Mouse (Mus musculus) lung, adult 2 months (tissue): Measurements from ENCODE around the gene Gse1. TPM values are rescaled to one million over a fixed set of nuclear protein-coding genes. Genes with fewer than 3 reads are reported as not detected.

ENCODE experiments used
- DNase-seq: peaks from one replicate; pipeline ENCODE4 v3.0.0; 2022
- H3K4me1 ChIP-seq: fragments of 200-500 bp; 2 replicates; pipeline ENCODE4 v1.6.1; 2011; ENCODE audit warnings: low read length; ENCODE audit not compliant: control insufficient read depth, insufficient read depth
- H3K4me3 ChIP-seq: fragments of 200-500 bp; replicated peaks from 2 replicates; pipeline ENCODE3; 2011; ENCODE audit warnings: low read depth, mild to moderate bottlenecking, control low read depth, low read length; ENCODE audit errors: extremely low read depth
- CTCF ChIP-seq: fragments of 200-500 bp; IDR thresholded peaks from 2 replicates; pipeline ENCODE4 v1.5.1; 2011; ENCODE audit warnings: mild to moderate bottlenecking, low read length, control low read depth; ENCODE audit not compliant: insufficient read depth
- POLR2A ChIP-seq: fragments of 200-500 bp; IDR thresholded peaks from 2 replicates; pipeline ENCODE4 v1.6.1; 2011; ENCODE audit warnings: low read depth, mild to moderate bottlenecking, control low read depth, low read length, borderline replicate concordance; ENCODE audit errors: extremely low read depth
- WGBS: fragments of 180-500 bp; shearing (Covaris S2); methylation state at CpG from one replicate; pipeline ENCODE4 v1.1.7; 2018; 5-methylcytosine and 5-hydroxymethylcytosine counted together
- polyA plus RNA-seq: library from polyadenylated mRNA; depleted of rRNA; stranded (reverse); fragments of >200 nt; gene quantifications from 2 replicates; pipeline ENCODE4 v1.2.3, GENCODE M21; 2012

Gse1 gene
- polyA plus RNA-seq, 1 experiment: 35.6 TPM

DNA sequence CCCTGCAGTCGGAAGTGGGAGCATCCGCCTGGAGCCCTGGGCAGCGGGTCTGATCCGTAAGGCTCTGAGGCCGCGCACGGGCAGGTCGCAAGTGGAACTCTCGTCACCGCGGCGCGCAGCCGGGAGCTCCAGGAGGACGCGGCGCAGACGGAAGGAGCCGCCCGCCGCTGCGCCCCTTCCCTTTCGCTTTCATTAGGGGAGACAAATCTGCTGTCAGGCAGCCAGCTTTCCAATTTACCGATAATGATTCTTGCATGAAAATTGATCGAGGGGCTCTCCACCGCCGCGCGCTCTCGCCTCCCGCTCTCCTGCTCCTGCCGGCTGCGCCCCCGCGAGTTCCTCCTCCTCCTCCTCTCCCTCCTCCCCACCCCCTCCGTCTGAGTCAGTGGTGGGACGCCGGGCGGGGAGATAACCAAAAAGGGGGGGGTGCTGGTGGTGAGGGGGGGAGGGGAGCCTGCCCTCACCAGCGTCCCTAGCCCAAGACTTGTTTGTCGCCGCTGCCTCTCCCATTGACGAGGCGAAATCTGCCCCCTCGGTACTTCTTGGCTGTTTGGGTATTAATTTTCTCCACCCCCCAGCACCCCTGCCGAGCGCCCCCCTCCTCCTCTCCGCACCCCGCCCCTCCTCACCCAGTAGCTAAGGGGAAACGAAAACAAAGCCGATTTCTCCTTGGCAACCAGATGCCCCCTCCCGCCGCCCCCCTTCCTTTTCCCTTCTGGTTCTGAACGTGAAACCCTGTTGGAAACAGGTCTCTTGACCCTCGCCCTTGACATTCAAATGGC is 259.7 kb downstream of the Gse1 start:
- DNase-seq: peak; percentile 78
- peak; percentile 43; the same call in 1 of the 2 replicates for TF ChIP-seq POLR2A
- no peak for TF ChIP-seq CTCF
- WGBS: under 1% methylated on average over 46 of the region's 55 CpGs
- Histone ChIP-seq H3K4me3 (peak overlapping the region; percentile 89), H3K4me1 (peaks cover 35% of the 10 kb centered on the region)

DNA sequence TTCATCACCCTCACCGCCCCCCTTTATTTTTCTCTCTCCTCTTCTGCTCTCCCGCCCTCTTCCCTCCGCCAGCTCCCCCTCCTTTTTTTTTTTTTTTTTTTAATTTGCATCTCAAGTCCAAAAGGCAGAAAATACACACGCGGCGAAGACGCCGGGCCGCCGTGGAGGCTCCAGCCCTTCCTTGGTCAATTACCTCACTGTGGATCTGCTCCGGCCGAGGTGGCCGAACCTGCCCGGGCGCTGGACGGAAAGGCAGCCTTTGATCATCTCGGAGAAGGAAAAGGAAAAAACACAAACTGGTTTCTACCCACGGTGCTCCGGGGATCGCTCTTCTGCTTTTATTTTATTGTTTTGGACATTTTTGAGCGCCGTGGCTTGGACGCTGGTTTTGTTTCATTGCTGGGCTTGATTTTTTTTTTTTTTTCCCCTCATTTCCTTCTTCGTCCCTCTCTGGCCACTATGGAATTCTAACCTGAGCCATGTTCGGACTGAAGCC is 260.4 kb downstream of the Gse1 start:
- no peak for DNase-seq
- under 1% methylated on average over 23 of the region's 25 CpGs for WGBS

DNA sequence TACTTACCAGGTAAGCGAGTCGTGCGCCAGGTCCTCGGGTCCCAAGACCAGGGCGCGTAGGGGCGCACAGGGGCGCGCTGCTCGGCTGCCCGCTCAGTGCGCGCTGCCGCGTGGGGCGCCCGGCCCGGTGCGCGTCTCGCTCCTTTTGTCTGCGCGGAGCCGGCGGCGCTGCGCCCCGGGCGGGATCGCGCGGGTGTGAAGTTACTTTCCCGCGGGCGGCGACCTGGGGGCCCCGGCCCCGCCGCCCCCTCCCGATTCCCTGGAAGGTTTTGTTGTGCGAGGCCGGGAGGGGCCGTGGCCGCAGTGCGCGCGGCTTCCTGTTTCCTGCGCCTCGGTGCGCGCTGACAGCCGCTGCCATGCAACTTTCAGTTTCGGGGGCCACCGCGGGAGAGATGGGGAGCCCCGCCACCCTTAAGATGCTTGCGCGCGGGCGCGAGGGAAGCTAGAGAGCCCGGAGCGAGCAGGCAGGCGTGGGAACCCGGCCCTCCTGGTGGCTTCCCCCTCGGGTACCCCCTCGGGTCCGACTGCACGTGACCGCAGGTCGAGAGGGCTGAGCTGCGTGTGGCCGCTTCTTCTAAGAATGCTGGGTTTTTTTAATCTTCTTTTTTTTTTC is 261.0 kb downstream of the Gse1 start:
- WGBS: under 1% methylated on average over 73 of the region's 73 CpGs
- TF ChIP-seq POLR2A (no peak), CTCF (no peak)
- DNase-seq: peak; percentile 78
- peak overlapping the region; percentile 89 for H3K4me3 ChIP-seq
- H3K4me1 ChIP-seq: peaks cover 48% of the 10 kb centered on the region

More for the DNA sequence above, 260.4 kb downstream of the Gse1 start:
- H3K4me1 ChIP-seq: peaks cover 42% of the 10 kb centered on the region
- TF ChIP-seq CTCF: no peak
- peak overlapping the region; percentile 89 for H3K4me3 ChIP-seq

DNA sequence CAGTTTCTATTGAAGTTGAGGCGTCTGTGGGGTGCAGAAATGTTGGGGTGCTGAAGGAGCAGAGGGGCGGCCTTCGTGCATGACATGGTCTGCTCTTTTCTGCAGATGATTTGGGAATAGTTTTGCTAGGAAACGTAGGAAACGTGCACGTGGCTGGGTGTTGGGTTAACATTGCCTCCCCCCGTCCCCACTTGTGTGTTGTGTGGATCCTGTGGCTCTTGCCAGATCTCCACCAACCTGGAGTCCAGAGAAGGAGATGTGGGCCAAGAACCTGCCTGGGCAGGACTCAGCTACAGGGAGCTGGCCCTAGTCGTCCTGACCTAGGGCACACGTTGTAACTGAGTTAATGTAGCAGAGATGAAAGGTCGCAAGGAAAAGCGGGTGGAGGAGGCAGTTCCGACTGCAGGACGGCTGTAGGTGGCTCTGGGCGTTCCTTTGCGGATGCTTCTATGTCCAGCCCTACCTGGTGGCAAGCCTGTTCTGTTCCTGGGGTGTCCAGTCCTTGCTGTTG is 261.6 kb downstream of the Gse1 start:
- Histone ChIP-seq H3K4me1 (peaks cover 53% of the 10 kb centered on the region), H3K4me3 (peak overlapping the region; percentile 89)
- TF ChIP-seq CTCF (no peak), POLR2A (no peak)
- WGBS: 22% methylated on average over 15 of the region's 15 CpGs
- no peak for DNase-seq

DNA sequence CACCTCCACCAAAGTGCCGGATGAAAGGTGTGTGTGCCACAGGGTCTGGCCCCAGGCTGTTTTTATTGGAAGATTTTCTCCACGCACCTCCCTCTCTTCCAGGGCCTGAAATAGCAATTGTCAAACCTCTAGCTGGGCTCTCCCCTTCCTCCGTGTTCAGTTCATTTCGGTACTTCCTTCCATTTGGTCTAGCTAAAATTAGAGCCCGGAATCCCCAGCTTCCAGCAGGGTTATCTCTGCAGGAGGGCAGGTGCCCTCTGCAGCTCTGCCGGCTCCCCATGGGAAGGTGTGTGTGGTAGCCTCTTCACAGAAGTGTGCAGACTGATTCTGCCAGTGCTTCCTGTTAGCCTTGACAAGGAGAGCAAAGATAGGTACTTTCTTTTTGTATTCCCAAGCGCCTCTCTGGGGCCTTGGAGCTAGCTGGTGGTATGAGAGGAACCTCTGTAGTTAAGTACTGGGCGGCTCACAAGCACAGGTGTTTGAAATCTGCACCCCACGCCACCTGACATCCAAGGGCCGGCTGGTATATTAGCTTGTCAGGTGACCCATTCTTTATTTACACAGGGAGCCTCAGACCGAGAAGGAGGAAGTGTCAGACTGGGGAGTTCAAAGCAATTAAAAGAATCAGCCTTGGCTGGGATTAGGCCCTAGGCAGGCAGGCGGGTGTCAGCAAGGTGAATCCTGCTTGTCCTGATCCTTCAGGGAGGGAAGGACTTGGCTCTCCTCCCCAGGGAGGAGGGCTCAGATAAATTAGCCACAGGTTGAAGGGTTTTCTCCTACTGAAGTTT is 262.3 kb downstream of the Gse1 start:
- no peak for TF ChIP-seq POLR2A
- no peak for TF ChIP-seq CTCF
- Histone ChIP-seq H3K4me3 (peak overlapping the region; percentile 89), H3K4me1 (peaks cover 54% of the 10 kb centered on the region)
- DNase-seq: no peak
- WGBS: 30% methylated on average over 12 of the region's 12 CpGs

DNA sequence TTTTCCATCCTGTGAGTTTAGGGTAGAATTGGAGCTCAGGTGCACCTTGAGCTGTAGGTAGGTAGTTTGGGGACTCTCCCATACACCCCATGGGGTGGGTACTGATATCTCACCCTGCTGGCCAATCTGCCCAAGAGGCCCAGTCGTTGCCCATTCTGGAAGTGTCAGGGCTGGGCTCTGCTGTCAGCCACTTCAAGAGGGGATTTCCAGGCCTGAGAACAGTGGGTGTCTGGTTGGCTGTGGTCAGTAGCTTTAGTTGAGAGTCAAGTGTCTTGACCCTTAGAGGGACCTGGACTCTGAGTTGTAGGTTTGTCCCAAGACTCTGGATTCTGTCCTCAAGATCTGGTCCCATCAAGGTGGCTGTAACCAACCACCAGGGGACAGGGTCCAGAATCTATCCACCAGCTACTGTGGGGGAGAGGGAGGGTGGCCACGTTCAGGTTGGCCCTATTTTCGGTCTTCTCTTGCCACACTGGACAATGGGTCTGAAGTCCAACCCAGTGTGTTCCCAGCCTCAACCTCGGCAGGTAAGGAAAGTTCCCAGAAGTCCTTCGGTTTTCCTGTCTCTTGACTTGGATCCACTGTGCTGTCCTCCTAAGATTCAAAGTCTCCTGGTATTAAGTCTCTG is 263.0 kb downstream of the Gse1 start:
- Histone ChIP-seq H3K4me1 (peaks cover 53% of the 10 kb centered on the region), H3K4me3 (no peak overlapping the region)
- 60% methylated on average over 5 of the region's 5 CpGs for whole genome bisulfite sequencing
- no peak for TF ChIP-seq POLR2A
- no peak for TF ChIP-seq CTCF
- no peak for DNase-seq

DNA sequence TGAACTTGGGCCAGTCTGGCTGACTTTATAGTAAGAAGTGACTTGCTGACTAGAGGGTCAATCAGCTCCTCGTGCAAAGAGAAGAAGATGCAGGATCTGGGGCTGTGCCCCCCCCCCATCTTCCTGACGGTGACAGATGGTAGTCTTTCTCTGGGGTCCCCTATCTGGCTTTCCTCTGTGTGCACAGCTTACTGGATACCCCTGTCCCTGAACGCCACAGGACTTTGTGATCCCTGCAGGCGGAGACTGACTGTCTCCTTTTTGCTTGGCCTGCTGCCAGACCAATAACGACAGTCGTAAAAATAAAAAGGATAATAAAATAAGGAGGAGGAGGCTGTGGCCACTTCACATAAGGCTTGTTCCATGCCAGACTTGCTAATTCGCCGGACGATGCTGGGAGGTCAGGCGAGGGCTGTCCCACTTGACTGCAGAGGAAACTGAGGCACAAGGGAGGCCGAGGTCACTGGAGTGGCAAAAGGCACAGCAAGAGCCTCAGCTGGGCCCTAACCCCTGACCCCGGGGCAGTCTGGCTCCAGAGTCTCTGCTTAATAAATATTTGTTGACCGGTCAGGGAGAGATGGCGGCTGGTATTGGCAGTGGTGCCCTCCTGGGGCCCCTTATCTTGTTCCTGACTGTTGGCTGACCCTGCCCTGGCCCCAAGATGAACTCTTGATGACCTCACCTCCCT is 264.1 kb downstream of the Gse1 start:
- H3K4me3 ChIP-seq: no peak overlapping the region
- DNase-seq: no peak
- TF ChIP-seq CTCF: no peak
- no peak for TF ChIP-seq POLR2A
- 24% methylated on average over 14 of the region's 14 CpGs for WGBS
- peaks cover 50% of the 10 kb centered on the region for H3K4me1 ChIP-seq

DNA sequence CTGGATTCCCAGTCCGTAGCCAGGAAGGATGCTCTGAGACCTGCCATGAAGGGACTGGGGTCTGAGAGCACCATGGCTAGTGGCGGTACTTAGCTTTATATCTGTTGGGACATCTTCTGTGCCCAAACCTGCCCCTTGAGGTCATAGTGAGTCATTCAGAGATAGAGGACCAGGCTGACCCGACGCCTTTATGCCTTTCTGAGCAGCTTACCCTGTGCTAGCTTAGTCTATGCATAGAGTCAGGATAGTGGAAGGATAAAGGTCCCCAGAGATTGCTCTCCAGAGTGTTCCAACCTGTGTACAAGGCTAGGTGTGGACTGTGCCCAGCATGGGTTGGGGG is 264.6 kb downstream of the Gse1 start:
- Histone ChIP-seq H3K4me1 (peaks cover 50% of the 10 kb centered on the region), H3K4me3 (no peak overlapping the region)
- no peak for TF ChIP-seq POLR2A
- DNase-seq: no peak
- 39% methylated on average over 4 of the region's 4 CpGs for WGBS
